Mouse (Mus musculus): Measurements from ENCODE around the gene Kbtbd7. TPM values are rescaled to one million over a fixed set of nuclear protein-coding genes. Genes with fewer than 3 reads are reported as not detected.
A peak's percentile ranks its signal among the peaks of the same experiment; 100 is the strongest.
"Not testable (repeated sequence)": the region's sequence is repeated elsewhere in the genome, so short reads cannot be mapped to it uniquely, and the experiment has no call there.

Gene Kbtbd7
- total and polyA plus RNA-seq, 3 experiments = 2.7 to 3.8 TPM; not detected in 1

GRCm38 (mm10) chr14:79420083-79420685, 6.1 kb upstream of the Kbtbd7 start (continued):
- no peak for TF ChIP-seq MYC (IDR thresholded peaks at IDR 0.05; ENCODE audit: low read depth, low read length)
- no peak for TF ChIP-seq SIN3A (IDR thresholded peaks at IDR 0.05; ENCODE audit: low read length)
- TF ChIP-seq POLR2AphosphoS2 (IDR thresholded peaks at IDR 0.05; ENCODE audit: low read length) = no peak
- TF ChIP-seq SMC3 (IDR thresholded peaks at IDR 0.05; ENCODE audit: low read depth, low read length) = no peak

- H3K9ac ChIP-seq (ENCODE audit: control insufficient read depth, low read depth, low read length, poor library complexity, severe bottlenecking) = peak overlapping the region; percentile 28
- peaks cover 0 to 11% of the 10 kb centered on the region in 2 experiments; a peak in 2 of 4 replicates for H3K4me1 ChIP-seq (ENCODE audit: control insufficient read depth in 1 of 2, insufficient read depth in 2 of 2, low read length in 2 of 2)
- not testable (repeated sequence) for H3K9me3 ChIP-seq (replicated peaks; ENCODE audit: insufficient read depth, low read length); H3K36me3 ChIP-seq (ENCODE audit: control insufficient read depth in 1 of 2, insufficient read depth in 2 of 2, low read length in 2 of 2); DNase-seq (ENCODE audit: low read depth, low spot score); H3K79me2 ChIP-seq (ENCODE audit: control insufficient read depth, insufficient read depth, low read length, poor library complexity); H3K27me3 ChIP-seq (ENCODE audit: control insufficient read depth in 1 of 2, insufficient read depth in 2 of 2, low read length in 2 of 2)
- peak overlapping the region in 1 of 2 experiments; percentile 38; a peak in 3 of 4 replicates for H3K4me3 ChIP-seq (ENCODE audit: control insufficient read depth in 1 of 2, insufficient read depth in 1 of 2, low read depth in 2 of 2, low read length in 2 of 2)
- H3K27ac ChIP-seq (ENCODE audit: control insufficient read depth, low read depth, low read length) = peak overlapping the region; percentile 50
Measured at GRCm38 (mm10) chr14:79426730-79427365, 537 bp downstream of the Kbtbd7 start.

GRCm38 (mm10) chr14:79434068-79434467, 7.8 kb downstream of the Kbtbd7 start:
- no peaks in the 10 kb centered on the region for H3K27me3 ChIP-seq (ENCODE audit: control insufficient read depth in 1 of 2, insufficient read depth in 2 of 2, low read length in 2 of 2)
- H3K9ac ChIP-seq (ENCODE audit: control insufficient read depth, low read depth, low read length, poor library complexity, severe bottlenecking) = no peak overlapping the region
- no peak overlapping the region for H3K4me3 ChIP-seq (ENCODE audit: control insufficient read depth in 1 of 2, insufficient read depth in 1 of 2, low read depth in 2 of 2, low read length in 2 of 2)
- H3K36me3 ChIP-seq (ENCODE audit: control insufficient read depth in 1 of 2, insufficient read depth in 2 of 2, low read length in 2 of 2) = peaks cover 0 to 6% of the 10 kb centered on the region in 2 experiments; a peak in 2 of 4 replicates
- H3K79me2 ChIP-seq (ENCODE audit: control insufficient read depth, insufficient read depth, low read length, poor library complexity) = no peaks in the 10 kb centered on the region
- peaks cover 0 to 6% of the 10 kb centered on the region in 2 experiments; a peak in 2 of 4 replicates for H3K4me1 ChIP-seq (ENCODE audit: control insufficient read depth in 1 of 2, insufficient read depth in 2 of 2, low read length in 2 of 2)
- no peaks in the 10 kb centered on the region for H3K9me3 ChIP-seq (replicated peaks; ENCODE audit: insufficient read depth, low read length)
- DNase-seq (ENCODE audit: low read depth, low spot score) = no peak
- no peak overlapping the region for H3K27ac ChIP-seq (ENCODE audit: control insufficient read depth, low read depth, low read length)
- TF ChIP-seq MAFK (IDR thresholded peaks at IDR 0.05; ENCODE audit: borderline replicate concordance, low read depth, low read length) = no peak
- no peak for TF ChIP-seq GATA1 (IDR thresholded peaks at IDR 0.05; ENCODE audit: low read depth, low read length)
- TF ChIP-seq TBP (IDR thresholded peaks at IDR 0.05; ENCODE audit: low read depth, low read length) = no peak
- no peak for TF ChIP-seq POLR2AphosphoS5 (IDR thresholded peaks at IDR 0.05; ENCODE audit: borderline replicate concordance, low read depth, low read length)
- no peak for TF ChIP-seq USF2 (IDR thresholded peaks at IDR 0.05; ENCODE audit: borderline replicate concordance in 1 of 2, insufficient read depth in 1 of 2, low read depth in 1 of 2, low read length in 2 of 2)
- no peak for TF ChIP-seq ETS1 (IDR thresholded peaks at IDR 0.05; ENCODE audit: low read depth, low read length)
- no peak for TF ChIP-seq POLR2AphosphoS2 (IDR thresholded peaks at IDR 0.05; ENCODE audit: low read length)
- TF ChIP-seq ZMIZ1 (IDR thresholded peaks at IDR 0.05; ENCODE audit: low read depth, low read length) = no peak
- TF ChIP-seq HCFC1 (IDR thresholded peaks at IDR 0.05; ENCODE audit: low read depth, low read length) = no peak
- TF ChIP-seq ZC3H11A (IDR thresholded peaks at IDR 0.05; ENCODE audit: low read depth, low read length) = no peak
- no peak for TF ChIP-seq CHD2 (IDR thresholded peaks at IDR 0.05; ENCODE audit: low read length)
- TF ChIP-seq RCOR1 (IDR thresholded peaks at IDR 0.05; ENCODE audit: low read depth, low read length) = no peak
- no peak for TF ChIP-seq RAD21 (IDR thresholded peaks at IDR 0.05; ENCODE audit: low read depth, low read length)
- no peak for TF ChIP-seq NRF1 (IDR thresholded peaks at IDR 0.05; ENCODE audit: insufficient read depth, low read depth, low read length, poor library complexity, severe bottlenecking)
- TF ChIP-seq ELF1 (IDR thresholded peaks at IDR 0.05; ENCODE audit: low read depth, low read length) = no peak
- TF ChIP-seq KAT2A (conservative IDR thresholded peaks at IDR 0.05; ENCODE audit: low read depth, low read length) = no peak
- TF ChIP-seq MYB (IDR thresholded peaks at IDR 0.05; ENCODE audit: low read depth, low read length) = no peak
- no peak for TF ChIP-seq MXI1 (IDR thresholded peaks at IDR 0.05; ENCODE audit: low read depth, low read length)
- no peak for TF ChIP-seq JUND (IDR thresholded peaks at IDR 0.05; ENCODE audit: low read depth, low read length)

Data from MEL (cell line).